Mouse (Mus musculus) lung, postnatal 25 days (tissue): ENCODE data around the gene Acer1.

Experiments used
- DNase-seq: peaks from one replicate; pipeline ENCODE4 v3.0.0; 2022; ENCODE audit warnings: low spot score

Gene Acer1

DNA sequence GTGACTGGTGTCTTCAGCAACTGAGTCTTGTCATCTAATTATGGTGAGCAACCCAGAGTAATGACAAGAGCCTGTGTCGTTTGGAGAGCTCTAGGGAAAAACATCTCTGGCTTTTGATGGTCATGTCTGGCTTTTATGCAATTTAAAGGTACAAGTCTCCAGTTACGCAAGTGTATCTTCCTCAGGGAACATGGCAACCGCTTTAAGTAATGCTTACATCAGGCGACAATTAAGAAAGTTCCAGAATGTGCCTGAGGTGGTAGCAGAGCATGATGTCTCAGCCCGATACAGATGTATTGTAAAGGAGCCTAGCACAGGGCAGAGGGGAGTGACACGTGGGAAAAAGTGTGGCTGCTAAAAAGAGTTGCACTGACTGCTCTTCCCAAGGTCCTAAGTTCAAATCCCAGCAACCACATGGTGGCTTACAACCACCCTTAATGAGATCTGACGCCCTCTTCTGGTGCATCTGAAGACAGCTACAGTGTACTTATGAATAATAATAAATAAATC, 7.0 kb upstream of the Acer1 start:
- no peak for DNase-seq

DNA sequence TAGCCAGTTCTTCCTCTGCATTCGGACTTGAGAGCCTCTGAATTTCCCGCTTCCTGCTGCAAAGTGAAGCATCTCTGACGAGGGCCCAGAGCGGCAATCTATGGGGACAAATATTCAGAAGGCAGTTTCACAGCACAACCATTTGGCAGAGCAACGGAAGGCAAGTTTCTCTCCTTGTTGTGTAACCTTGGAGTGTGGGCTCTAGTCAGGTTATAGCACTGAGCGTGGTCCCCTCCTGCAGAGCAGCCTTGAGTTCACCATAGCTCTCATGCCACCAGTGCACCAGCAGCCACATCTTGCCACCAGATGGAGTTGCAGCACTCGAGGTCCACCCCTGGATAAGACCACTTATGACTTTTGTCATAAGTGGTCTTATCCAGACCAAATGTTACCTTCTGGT, 6.5 kb upstream of the Acer1 start:
- no peak for DNase-seq

DNA sequence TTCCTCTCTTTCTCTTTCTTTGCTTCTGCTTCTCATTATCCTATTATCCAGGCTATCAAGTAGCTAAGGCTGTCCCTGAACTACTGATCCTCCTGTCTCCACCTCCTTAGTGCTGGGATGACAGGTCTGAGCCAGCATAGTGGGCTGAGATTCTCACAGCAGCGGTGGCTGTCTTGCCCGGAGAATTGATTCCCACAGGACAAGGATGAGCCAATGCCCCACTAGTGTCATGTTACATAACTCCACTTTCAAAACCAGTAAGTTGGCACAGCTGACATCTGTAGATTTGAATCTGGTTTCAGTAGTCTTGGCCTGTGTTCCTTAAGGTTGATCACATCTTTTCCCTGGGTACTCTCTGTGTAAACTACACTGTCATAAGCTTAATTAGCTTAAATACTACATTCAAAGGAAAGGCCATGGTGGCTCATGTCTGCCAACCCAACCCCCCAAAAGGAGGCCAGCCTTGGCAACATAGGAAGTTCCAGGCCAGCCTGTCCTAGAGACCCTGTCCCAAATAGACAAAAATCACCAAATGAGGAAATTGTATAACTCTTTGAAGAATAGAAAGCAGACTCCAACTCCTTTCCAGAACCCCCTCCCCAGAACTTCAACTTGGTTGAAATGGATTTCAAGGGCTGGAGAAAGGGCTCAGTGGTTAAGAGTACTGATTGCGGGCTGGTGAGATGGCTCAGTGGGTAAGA, 4.3 kb upstream of the Acer1 start:
- no peak for DNase-seq

DNA sequence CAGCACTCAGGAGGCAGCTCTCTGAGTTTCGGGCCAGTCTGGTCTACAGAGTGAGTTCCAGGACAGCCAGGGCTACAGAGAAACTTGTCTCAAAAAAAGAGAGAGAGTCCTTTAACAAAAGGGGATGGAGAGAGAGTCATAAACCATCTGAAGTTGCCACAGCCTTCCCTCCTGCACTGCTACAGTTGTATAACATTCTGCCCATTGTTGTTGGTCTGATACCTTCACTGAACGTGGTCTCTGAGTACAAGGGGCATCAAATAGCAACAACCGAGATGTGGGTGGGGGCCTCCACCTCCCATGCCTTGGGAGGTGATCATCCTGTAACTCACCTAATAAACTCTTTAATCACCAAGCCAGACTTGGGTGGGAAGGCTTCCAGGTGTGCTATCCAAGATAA, 3.7 kb upstream of the Acer1 start:
- DNase-seq, result no peak

DNA sequence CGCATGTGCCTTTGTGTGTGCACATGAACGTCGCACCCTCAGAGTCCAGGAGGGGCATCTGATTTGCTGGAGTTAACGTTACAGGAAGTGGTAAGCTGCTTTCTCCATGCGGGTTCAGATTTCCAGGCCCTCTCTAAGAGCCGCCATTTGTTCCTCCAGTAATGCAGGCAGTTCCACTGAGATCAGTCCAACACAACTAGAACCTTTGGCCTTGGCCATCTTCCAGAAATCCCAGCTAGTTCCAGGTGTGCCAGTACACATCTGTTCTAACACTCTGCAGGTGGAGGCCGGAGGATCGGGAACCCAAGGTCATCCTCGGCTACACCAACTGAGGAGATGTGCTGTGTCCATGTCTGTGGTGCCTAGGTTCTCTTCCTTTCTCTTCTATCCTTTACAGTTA, 3.0 kb upstream of the Acer1 start:
- no peak for DNase-seq

DNA sequence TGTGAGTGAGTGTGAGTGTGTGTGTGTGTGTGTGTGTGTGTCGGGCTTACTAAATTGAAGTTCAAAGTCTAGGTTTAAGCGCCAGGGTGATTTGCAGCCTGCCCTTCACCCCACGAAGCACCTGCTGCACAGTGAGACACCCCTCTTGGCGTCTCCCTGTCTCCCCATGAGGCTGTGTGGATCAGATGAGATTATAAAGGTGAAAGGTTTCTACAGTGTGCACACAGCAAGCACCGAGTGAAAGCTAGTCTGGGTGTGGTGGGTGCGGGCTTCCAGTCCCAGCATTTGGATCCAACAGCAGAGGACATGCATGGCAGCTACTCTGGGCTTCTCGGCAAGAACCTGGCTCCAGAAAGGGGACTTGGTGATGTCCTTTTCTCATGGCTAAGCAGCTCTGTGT, 877 bp downstream of the Acer1 start:
- DNase-seq, result no peak

DNA sequence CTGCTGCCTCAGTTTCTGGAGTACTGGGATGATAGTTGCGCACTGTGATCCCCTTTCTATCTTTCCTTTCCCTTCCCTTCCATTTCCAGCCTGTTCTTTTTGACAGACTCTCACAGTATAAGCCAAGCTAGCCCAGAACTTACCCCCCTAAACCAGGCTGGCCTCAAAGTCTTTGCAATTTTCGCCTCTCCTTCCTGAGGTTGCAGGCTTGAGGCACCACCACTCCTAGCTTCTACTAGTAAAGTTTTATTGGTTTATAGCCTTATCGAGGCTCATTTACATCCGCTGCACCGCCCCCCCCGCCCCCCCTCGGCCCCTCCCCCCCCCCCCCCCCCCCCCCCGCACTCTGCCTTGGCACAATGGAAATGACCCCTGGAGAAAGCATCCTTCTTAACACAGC, 2.4 kb downstream of the Acer1 start:
- DNase-seq, result no peak

DNA sequence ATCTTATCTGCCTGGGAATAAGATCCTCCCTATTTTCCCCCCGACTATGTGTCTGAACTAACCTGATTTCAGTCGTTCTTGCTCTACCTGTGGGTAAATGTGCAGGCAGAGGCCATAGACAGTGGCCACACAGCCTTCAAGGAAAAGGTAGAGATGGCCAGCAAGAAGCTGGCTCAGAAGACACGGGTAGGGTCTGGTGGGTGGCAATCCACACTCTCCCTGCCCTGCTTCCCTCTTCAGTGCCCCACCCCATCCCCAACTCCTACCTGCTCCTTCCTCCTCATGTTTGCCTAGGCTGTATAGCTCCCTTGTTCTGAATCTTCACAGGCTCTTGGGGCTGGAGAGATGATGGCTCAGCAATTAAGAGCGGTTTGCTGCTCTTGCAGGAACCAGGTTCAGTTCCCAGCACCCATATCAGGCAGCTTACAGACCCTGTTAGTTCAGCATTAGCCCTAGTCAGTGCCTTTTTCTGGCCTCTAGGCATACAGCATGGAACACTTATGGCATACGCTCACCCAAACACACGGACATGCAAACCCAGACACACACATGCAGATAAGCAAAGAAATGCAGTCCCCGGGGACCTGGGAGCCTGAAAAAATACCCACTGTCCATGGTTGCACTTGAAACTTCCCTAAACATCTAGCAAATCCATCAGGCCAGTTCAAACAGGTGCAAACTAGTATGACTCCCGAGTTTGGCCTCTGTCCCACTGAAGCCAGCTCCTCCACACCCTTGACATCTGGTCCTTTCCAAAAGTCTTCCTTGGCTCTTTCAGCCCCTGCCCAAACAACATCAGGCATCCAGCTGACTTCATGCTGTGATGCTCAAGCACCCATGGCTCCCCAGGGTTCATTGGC, 5.2 kb downstream of the Acer1 start:
- no peak for DNase-seq

DNA sequence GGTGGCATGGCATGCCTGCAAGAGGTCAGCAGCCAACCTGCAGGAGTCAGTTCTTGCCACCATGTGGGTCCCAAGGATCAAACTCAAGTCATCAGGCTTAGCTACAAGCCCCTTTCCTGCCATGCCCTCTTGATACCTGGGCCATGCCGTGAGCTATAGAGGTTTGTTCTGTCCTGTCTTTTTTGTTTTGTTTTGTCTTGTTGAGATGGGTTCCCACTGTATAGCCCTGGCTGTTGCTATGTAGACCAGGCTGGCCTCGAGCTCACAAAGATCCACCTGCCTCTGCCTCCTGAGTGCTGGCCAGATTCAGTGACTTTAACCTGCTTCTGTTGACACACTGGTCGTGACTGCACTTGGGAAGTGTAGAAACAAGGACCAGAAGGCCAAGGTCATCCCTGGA, 6.5 kb downstream of the Acer1 start:
- no peak for DNase-seq

DNA sequence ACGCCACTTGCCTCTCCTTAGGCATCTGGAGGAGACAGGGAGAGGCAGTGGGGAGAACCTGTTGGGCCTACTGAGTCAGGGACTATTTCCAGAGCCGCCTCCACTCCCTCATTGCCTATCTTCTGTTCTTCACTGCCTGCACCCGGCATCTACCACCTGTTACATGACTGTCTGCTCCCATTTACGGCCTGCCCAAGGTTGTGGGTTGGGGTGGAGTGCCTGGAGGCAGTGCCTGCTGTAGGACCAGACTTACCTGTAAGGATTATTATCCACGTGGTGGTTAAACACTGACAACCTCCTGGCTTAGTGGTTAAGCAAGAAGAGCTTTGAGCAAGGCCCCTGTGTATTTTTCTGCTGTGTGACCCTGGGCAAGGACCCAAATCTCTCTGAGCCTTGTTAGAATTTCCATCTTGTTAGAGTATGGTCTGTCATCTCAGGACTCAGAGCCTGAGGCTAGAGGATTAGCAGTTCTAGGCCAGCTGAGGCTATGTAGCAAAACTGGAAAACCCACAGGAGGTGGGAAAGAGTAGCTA, 7.2 kb downstream of the Acer1 start:
- no peak for DNase-seq

DNA sequence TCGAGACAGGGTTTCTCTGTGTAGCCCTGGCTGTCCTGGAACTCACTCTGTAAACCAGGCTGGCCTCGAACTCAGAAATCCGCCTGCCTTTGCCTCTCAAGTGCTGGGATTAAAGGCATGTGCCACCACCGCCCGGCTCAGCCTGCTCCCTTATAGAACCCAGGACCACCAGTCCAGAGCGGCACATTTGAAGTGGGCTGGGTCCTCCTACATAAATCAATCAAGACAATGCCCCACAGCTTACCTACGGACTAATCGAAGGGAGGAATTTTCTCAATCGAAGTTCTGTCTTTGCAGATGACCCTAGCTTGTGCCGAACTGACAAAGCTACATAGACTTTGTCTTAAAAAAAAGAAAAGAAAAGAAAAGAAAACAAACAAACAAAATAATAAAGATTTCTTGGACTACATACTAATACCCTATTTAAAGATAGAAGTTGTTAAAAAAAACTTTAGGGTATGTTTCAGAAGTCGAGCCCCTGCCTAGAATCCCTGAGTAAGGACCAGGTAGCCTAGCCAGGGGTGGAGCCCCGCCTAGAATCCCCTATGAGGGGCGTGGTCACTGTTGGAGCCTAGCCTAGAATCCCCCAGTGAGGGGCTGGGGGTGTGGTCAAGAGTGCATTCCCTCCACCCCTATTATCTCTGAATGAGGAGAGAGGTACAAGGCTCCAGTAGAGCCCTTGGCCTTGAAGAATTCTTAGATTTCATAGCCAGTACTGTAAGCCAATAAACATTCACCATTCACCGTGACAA, 7.8 kb downstream of the Acer1 start:
- no peak for DNase-seq

DNA sequence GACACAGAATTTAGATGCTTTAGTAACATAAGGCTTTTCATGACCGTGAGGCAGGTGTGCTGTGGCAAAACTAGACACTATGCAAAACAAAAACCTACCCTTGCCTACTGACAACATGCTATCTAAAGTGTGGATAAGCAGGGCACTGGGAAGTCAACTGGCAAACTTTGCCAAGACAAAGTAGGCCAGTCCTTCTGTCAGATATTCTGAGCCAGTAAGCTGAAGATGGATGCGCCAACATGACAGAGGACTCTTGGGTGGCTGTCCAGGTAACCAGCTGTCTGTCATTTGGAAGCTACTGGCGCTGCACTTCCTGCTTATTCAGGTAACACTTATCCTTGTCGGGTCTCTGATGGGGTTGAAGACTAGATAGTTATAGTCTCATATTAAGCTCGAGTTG, 11.8 kb downstream of the Acer1 start:
- DNase-seq, result no peak

DNA sequence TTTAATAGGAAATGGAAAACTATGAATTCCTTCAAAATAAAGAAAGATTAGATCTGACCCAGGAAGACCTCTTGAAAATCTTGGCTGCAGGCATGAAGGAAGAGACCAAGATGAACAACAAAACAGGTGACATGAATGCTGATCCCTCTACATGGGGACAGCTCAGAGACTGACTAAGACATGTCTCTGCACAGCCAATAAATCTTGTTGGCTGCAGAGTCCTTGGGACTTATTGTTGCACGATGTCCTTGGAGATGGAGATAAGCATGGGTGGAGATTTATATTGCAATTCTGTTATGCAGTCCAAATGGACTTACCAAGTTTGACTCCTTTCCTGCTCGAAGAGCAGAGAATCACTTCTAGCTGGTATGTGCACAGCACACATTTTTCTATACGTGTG, 12.6 kb downstream of the Acer1 start:
- DNase-seq, result no peak

DNA sequence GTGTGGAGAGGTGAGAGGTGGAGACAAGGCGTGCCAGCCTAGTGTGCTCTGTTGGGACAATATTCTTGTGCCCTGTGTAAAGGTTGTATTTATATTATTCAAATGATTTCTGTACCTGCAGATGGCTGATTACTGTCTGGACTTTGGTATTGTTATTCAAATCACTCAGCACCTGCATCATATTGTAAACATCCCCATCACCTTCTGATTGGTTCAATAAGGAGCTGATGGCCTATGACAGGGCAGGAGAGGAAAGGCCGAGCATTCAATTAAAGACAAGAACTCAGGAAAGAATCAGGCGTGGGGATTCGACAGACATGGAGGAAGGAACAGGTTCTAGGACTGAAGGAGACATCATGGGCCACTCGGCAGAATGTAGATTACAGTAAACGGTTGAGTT, 18.3 kb downstream of the Acer1 start:
- DNase-seq, result no peak

DNA sequence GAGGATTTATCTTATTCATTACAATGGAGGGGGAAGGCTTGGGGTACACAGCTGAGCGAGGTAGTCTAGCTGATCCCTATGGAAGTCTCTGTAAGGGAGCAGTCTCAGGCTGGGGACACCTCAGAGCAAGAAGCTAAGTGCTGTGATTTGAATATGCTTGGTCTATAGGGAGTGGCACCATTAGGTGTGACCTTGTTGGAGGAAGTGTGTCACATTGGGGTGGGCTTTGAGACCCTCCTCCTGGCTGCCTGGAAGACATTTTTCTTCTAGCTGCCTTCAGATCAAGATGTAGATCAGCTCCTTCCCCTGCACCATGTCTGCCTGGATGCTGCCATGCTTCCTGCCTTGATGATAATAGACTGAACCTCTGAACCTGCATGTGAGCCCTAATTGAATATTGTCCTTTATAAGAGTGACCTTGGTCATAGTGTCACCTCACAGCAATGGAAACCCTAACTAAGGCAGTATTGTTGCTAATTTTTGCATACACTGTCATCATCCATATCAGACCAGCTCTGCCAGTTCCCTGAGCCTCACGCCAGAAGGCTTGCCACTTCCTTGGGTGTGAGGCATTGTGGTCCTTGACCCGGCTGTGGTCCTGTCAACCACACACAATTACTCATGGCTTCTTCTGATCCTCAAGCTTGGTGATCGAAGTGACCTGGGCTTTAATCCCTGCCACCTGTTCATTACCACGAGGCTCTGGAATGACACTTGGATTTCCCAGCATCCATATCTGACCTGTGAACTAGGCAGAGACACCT, 19.1 kb downstream of the Acer1 start:
- DNase-seq, result no peak

DNA sequence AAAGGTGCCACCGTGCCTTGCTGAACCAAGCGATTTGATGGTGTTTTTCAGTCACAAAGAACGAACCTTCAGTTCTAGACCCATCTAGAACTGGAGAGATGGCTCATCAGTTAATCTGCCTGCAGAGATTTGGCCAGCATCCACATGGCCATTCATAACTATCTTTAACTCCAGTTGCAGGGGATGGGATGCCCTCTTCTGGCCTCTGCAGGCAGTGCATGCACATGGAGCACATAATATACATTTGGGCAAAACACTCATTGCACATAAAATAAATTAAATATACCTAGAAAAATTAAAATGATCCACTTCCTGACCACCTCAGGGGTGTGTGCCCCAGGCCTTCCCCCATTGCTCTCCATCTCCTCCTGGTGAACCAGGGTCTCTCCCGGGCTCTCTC, 20.0 kb downstream of the Acer1 start:
- DNase-seq, result no peak

DNA sequence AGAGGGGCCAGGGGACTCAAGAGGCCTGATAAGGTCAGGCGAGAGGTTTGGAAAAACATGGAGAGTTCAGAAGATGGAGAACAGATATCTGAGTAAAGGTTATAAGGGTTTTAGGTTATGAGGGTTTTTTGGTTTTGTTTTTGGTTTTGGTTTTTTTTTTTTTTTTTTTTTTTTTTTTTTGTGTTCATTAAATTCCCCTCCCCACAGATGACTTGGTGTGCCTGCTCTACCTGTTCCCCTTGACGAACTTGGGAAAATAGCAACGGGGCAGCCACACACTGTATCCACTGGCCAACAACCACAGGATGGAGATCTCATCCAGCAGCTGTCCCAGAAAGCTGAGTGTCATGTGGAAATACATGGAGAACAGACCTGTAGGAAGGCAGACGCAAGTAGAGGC, 23.3 kb downstream of the Acer1 start:
- no peak for DNase-seq

DNA sequence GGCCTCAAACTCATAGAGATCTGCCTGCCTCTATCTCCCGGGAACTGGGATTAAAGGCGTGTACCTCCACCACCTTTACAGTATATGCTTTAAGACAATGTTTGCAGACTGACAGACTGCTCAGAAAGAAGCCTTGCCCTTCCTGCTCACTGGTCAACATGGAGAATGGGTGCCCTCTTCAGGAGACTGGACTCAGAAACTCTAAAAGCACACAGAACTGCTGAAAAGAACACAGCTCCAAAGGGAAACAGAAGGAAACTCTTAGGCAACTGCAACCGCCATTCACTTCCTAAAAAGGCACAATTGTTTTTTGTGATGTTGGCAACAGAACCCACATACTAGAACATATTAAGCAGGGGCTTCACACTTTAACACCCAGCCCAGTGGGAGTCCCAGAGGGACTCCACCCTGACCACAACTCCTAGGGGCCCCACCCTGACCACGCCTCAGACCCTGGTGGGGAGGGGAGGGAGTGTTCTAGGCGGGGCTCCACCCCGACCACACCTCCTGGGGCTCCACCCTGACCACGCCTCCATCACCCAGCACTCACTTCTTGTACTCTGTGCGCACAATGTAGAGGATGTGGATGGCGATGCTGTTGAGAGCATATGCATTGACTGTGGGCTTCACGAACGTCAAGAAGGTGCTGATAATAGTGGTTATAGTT, 24.0 kb downstream of the Acer1 start:
- DNase-seq, result peak; percentile 24

DNA sequence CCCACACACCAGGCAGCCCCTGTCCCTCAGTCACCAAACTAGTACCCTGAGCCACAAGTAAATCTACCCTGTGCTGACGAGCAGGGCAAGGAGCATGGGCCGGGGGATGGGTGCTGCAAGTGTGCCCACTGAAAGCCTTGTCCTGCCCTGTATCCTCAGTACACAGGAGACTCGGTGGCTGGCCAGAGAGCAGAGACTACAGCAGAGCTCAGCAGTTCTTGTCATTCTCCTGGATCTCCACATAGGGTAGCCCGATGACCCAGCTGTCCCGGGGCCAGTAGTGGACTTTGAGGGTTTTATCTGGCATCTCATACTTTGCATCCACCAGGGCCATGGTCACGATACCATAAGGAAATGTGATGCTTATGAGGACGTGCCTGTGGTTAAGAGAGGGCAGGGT, 27.1 kb downstream of the Acer1 start:
- no peak for DNase-seq

DNA sequence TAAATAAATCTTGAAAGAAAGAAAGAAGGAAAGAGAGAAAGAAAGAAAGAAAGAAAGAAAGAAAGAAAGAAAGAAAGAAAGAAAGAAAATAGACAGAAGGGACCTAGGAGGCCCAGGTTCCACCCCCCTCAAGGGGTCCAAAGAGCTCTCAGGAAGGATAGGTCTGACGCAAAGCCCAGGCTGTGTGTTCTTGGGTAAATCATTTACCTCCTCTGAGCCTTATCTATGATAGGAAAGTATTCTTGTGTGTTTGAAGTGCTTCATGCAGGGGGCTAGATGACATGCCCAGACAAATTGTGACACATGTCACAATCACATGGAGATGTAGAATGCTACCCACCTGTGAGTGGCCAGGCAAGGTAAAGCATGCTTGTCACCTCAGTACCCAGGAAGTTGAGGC, 29.3 kb downstream of the Acer1 start:
- DNase-seq, result no peak

DNA sequence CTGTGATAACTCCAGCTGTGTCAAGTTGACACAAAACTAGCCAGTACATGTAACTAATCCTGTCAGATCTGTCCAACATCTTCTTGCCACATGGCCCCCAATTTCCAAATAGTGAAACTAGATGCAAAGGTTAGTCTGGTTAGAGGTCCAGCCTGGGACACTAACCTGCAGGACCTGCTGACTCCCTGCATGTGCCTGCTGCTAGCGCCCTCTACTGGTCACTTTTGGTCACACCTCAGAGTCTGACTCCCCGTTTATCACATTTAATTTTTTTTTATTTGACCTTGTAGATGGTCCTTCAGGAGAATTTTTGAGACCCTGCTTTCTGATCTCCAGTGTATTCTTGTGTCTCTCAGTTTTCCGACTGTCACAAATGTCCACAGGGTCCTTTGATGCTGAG, 31.0 kb downstream of the Acer1 start:
- peak; percentile 64 for DNase-seq
